Mouse (Mus musculus): ENCODE measurements around the gene Rpl41.

DNA sequence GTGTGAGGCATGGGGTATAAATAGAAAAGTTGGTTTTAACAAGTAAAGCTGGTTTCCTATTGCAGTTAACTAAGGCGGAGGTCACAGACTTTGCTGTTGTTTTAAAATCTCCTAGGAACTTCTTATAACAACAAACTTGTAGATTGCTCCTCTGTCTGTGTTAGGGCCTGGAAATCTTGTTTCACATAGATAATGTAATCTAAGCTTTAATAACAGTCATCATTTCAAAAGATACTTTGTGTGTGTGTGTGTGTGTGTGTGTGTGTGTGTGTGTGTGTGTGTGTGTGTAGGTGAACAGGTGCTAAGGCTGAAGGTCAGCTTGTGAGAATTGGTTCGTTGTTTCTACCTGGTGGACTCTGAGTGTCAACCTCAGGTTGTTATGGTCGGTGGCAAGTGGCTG, 45.1 kb downstream of the Rpl41 start:
- TF ChIP-seq CTCF (IDR thresholded peaks at IDR 0.05) (no peak), EP300 (IDR thresholded peaks at IDR 0.05; ENCODE audit: insufficient read depth, low read depth, low read length) (no peak), POLR2A (IDR thresholded peaks at IDR 0.05; ENCODE audit: insufficient read depth, low read depth, low read length) (no peak)
